Mouse (Mus musculus) E14TG2a.4 (cell line): ENCODE measurements around the gene Rtn4rl1.

ENCODE experiments used
- CTCF ChIP-seq: conservative IDR thresholded peaks from 2 replicates; pipeline ENCODE4 v1.5.1; 2014; ENCODE audit warnings: low read length
- NANOG ChIP-seq: IDR thresholded peaks from 2 replicates; pipeline ENCODE4 v1.6.1; 2014; ENCODE audit warnings: borderline replicate concordance, low read length, mixed read lengths
- POU5F1 ChIP-seq: IDR thresholded peaks from 2 replicates; pipeline ENCODE4 v1.6.1; 2014; ENCODE audit warnings: low read length, borderline replicate concordance

DNA sequence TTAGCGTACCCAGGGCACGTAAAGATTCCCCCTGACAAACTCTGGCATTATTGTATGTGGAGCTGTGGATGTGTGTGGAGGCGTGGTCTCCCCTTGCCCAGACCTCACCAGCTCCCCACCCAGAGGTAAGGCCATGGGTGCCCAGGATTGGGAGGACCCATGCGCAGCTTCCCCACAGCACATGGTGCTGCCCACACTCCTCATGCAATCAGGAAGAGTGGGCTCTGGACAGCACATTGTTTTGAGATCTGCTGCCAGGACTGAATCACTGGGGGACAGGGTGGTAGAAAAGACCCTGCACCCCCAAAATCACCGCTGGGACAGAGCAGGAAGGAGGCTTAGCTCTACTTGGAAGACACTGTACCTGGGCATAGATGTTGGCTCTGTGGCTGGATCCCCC lies 9.0 kb upstream of the Rtn4rl1 start:
- TF ChIP-seq NANOG: no peak
- TF ChIP-seq CTCF: no peak
- no peak for TF ChIP-seq POU5F1
